Mouse (Mus musculus) mouse trophoblast stem cell (cell line): ENCODE results near the gene Chn2.

ENCODE experiments used
- in situ Hi-C, 2 experiments: fragments of 300-500 bp; cut with MseI, MboI; formaldehyde crosslinking; loops; 2 replicates in 1 of 2; 3 replicates in 1 of 2; pipeline ENCODE4 v1.15.1; 2025

The Chn2 gene

DNA sequence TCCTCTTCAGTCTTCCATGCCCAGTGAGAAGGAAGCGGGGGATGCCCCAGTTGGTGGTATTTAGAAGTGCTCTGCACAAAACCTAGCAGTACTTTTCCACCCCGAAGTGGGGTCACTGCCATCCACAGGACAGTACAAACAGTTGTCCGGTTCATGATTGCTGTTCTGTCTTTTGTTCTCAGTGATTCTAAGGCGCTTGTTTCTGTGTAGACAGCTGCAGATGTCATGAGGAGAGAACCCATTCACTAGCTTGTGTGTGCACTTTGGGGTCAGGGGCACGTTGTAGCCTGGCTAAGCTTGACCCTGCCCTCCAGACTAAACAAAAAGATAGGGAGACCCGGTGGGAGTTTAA, 234.0 kb downstream of the Chn2 start:
- in situ Hi-C loops, result no loop called here

DNA sequence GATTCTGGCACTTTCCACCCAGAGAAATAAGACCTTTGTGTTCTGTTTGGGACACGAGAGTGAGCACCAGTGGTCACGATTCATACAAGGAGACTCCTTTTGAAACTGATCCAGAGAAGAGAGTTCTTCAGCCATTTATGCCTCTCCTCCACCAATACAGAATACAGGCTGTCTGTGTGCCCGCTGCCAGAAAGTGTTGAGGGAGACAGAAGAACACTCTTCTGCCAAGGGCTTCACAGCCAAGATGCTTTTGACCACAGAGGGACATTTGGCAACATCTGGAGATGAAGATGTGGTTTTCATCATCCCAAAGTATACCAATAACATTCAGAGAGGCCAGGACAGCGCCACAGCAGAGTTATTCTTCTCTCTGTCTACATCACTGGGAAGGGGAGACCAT, 237.9 kb downstream of the Chn2 start:
- in situ Hi-C loops, result no loop called here

DNA sequence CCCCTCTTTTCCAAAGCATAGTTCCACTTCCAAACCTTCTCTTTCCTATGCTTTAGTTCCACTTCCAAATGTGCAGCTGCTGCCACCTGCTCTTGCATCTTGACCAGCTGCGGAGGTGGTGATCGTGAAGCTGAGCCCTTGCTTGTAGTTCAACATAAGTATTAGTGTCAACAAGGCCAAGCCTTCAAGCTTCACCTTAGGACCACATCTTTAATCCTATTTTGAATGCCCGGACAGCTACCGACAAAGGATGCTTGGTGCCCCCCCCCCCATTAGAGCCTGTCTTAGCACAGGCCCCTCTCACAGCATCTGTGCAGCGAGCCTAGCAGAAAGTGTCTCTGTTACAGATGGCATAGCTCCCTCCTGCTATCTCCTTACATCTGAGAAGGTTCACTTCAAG, 238.5 kb downstream of the Chn2 start:
- in situ Hi-C loops, result no loop called here

DNA sequence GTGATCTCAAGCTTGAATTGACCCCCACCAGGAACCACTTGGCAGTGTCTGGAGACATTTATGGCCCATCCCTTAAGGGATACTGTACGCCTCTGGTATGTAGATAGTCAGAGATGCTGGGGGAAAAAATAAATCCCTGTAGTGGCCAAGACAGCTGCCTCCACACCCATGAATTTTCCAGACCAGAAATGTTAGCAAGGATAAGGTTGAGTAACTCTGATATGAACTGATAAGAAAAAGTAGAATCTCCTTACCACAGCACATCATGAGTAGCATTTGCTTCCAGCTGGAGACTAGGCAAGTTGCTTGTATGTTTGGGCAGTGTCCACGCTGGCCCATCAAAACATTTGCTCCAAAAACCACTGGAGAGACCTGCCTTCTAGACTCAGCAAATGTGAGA, 239.3 kb downstream of the Chn2 start:
- in situ Hi-C loops, result no loop called here

DNA sequence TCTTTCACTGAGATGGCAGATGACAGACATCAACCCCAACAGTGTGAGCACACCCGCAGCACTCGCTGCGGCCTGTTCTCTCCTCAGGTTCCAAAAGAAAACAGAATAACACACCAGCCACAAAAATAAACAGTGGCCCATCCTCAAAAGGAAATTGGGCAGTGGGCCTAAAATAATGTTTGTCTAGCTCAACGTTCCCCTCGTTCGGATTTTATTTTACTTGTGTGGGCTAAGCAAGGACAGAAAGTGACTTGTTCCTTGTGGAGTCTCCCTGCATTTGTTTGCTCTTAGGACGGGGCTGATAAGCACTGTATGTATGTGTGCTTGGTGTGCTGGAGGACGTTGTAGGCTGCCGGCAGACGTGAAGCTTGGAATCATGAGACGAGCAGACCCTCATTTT, 240.0 kb downstream of the Chn2 start:
- in situ Hi-C loops, result no loop called here

DNA sequence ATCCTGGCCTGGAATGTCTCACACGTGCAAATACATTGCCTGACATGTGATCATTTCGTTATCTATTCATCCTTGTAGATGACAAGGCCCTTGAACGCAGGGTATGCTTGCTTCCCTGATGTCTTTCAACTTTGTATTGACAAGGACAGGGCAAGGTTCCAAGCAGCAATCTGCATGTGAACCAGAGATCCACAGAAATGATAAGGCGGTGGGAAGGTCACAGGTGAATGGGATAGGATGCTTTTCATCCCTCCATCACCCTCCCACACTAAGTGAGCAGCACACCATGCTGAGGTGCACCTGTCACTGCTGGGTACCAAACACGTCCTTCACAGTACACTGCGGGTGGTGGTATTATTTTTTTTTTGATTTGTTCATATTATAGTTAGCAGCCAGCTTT, 240.9 kb downstream of the Chn2 start:
- in situ Hi-C loops, result no loop called here

DNA sequence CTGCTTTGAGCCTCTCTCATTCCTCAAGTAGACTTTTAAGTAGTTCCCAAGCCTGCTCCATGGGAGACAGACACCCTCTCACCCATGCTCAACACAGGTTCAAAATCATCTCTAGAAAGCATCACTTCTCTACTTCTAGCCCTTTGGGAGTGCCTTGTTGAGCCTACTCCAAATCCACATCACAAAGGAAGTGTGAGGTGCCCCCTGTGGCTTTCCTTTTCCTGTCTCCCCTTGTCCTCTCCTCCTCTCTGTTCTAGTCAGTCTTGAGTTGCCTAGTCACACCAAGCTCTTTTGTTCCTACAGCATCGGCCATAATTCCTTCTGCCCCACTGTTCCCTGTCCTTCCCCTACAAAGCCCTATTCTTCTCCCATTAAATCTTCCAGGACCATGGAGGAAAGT, 243.9 kb downstream of the Chn2 start:
- in situ Hi-C loops, result no loop called here

DNA sequence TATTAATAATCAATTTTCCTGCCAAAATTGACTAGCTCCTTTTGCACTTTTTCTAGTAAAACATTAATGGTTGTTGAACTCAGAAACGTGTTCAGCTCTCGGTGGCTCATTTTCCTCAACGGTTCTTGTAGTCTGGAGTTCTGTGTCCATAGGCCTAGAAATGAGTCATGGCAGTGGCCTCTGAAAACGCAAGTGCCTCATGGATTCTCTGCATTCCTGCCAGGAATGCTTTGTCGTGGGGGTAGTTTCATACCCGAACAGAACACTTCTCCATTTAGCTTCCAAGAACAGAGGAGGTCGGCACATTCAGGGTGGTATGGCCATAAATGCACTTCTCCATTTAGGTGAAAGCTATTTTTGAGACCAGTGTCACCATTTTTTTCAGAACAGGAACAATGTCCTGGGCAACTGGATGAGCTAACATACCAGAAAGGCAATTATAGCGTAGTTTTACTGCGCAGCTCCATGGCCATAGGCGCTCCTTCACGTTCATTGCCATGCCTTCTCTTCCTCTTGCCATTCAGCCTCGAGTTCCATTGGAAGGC, 244.9 kb downstream of the Chn2 start:
- in situ Hi-C loops, result no loop called here

DNA sequence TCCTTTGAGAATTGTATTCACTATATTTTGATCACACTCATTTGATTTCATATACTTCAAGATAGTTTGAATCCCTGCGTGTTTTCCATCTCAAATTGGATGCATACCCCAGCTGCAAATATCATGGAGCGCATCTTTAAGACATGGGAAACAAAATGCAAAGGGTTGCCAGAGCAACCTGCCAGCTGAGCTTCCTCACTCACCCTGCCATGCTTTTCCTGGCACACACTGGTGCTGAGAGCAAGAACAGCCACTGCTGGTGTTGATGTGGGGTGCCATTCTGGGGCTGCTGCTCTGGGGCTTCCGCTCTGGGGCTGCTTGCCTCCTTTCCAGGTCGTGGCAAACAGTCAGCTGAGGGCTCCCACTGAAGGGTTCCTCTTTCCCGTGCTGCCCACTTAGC, 247.5 kb downstream of the Chn2 start:
- in situ Hi-C loops, result no loop called here

DNA sequence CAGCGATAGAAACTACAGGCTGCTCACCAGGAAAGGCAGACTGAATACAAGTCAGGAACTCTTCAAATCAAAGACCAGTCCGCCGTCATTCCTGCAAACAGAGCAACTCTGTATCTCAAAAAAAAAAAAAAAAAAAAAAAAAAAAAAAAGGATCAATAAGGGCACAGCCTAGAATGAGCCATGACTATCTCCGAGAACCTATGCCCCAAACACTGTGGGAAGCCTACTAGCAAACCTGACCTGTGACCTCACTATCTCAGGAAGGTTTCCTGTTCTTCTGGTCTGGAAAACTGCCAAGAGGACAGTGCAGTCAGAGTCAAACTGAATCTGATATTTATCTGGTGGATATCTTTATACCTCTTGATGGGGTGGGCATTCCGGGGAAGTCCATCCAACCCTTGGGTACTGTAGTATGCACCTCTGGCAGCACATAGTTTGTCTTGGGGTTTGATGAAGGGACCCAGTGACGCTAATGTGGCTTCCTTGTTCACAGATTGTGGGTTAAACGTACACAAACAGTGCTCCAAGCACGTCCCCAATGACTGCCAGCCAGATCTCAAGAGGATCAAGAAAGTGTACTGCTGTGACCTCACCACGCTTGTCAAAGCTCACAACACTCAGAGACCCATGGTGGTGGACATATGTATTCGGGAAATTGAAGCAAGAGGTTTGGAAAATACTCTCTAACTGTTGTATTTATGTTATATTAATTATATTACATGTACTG, 250.6 kb downstream of the Chn2 start:
- in situ Hi-C loops, result no loop called here

DNA sequence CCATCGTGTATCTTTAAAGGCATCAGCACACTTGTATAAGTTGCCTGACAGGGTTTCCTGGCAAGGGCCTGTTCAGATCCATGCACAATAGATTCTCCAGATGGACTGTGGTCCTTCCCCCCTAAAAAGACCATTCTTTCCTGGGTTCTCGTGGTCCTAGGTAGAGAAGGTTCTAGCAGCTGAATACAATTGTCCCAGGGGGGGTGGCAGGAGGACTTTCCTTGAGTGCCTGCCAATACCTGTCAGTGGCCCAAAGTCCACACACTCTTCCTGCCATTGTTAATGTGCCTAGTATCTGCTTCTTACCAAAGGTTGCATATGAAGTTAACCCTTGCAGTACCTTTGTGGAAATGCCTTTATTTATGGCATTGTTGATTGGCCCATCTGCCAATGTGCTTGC, 257.9 kb downstream of the Chn2 start:
- in situ Hi-C loops, result no loop called here

DNA sequence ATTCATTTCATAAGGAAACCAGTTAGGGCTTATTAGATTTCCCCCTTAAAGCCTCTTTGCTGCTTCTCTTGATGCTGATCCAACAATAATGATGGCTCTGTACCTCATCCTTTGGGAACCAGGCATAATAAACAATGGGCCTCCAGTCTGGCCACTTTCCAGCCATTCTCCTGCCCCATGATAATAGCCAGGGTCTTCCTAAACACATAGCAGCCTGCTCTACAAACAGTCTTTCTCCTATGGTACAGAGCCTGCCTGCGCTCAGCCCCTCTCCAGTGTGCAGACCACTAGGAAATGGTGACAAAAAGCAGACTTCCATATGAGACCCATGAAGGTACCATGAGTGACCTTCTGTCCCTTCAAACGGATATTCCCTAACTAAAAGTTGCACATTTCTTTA, 260.1 kb downstream of the Chn2 start:
- in situ Hi-C loops, result no loop called here

DNA sequence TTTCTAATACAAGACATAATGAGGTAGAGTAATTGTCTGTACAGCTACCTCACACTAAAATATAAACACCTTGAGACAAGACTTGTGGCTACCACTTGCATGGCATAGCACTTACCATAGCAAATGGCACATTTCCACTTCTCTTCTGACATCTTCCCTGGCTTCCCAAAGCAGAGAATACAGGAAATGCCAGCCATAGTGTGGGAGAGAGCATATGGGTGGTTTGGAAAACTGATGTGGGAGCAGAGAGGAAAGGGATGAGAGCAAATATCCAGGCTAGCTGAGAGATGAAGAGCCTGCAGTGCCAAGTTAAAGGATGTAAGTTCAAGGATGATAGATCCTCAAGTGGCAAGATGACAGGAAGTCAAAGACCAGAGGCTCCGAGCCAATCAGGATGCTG, 266.4 kb downstream of the Chn2 start:
- in situ Hi-C loops, result no loop called here

DNA sequence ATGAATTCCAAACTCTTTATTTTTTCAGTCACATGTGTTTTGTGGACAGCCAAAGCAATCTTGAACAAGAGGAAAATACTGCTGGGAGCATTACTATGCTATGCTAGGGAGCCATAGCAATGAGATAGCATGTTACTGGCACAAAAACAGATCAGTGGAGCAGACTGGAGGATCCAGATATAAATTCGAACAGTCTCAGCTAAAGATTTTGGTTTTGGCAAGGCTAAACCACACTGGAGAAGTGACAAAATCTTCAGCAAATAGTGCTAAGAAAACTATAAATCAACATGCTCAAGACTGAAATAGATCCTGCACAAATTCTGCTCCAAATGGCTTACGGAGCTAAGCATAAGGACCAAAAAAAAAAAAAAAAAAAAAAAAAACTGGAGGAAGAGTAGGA, 273.7 kb downstream of the Chn2 start:
- in situ Hi-C loops, result no loop called here

DNA sequence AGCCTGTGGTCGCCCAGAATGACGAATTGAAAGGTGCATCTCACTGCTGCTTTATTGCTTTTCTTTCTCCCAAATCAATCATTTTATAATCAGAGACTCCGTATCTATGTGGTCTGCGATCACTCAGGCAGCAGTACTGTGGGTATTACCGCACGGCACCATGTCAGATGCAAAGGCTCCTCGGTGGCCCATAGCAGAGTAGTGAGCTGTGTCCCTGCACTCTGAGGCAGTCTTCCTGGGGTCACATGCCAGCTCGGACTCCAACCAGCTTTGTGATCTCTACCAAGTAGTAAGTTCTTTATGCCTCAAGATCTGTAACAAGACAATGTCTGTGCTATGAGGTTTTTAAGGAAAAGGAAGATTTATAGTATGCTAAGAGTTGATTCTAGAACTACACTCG, 279.3 kb downstream of the Chn2 start:
- in situ Hi-C loops, result no loop called here

DNA sequence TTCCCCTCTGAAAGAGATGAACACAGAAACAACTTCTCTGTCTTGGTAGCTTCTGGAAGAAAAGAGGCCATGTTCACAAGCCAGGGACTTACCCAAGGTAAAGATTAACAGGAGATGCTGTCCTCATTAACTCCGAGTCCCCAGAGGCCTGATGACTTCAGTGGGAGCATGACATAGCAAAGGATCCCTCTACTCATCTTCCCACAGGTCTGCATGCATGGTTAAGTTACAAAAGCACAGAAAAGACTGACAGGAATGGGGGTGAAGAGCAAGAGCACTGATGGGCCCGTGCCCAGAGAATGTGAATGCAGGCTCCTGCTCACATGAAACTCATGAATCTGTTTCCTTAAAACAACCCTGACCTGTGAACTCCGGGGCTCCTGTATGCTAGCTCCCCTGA, 279.8 kb downstream of the Chn2 start:
- in situ Hi-C loops, result no loop called here

DNA sequence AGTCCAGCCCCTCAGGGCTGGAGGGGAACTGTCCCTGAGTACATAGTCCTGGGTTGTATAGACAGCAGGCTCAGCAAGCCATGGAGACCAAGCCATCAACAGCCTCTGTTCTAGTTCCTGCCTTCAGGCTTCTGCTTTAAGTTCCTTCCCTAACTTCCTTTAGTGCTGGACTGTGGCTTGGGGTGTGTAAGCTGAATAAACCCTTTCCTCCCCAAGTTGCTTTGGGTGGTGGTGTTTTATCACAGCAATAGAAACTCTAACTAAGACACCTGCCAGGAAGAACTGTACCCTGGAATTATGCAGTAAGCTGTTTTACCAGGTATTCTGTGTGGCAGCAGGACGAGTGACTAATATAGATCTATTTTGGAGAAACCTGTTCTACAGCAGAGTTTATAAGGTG, 280.9 kb downstream of the Chn2 start:
- in situ Hi-C loops, result no loop called here

DNA sequence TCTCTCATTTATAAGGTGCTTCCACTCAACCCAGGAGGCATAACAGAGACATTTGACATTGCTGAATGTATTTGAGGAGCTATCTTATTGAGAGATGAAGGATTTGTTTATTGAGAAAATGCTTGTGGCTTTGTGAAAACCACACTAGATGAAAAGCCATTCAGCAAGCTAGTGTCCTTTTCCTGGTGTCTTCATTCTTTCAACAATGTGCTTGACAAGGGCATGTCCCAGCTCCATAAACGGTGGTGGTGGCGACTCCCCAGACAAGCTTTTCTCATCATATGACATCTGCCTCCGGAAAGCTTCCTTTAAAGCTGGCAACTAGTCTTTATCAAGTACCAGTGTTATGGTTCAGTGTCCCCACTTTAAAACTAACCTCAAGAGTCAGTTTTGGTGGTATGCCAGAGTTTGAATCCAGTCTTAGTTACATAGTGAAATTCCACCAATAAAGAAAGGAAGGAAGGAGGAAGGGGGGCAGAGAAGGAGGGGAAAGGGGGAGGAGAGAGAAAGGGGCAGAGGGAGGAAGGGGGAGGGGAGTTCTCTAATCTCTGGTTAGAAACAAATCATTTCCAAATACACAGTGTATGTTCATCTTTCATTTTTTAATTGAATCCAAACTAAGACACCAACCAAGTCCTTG, 286.0 kb downstream of the Chn2 start, which contains the start of gene Prr15:
Gene Prr15, plus strand, starts transcription at position 590 of the 640 bp plus-strand sequence.
- in situ Hi-C loops, result no loop called here

DNA sequence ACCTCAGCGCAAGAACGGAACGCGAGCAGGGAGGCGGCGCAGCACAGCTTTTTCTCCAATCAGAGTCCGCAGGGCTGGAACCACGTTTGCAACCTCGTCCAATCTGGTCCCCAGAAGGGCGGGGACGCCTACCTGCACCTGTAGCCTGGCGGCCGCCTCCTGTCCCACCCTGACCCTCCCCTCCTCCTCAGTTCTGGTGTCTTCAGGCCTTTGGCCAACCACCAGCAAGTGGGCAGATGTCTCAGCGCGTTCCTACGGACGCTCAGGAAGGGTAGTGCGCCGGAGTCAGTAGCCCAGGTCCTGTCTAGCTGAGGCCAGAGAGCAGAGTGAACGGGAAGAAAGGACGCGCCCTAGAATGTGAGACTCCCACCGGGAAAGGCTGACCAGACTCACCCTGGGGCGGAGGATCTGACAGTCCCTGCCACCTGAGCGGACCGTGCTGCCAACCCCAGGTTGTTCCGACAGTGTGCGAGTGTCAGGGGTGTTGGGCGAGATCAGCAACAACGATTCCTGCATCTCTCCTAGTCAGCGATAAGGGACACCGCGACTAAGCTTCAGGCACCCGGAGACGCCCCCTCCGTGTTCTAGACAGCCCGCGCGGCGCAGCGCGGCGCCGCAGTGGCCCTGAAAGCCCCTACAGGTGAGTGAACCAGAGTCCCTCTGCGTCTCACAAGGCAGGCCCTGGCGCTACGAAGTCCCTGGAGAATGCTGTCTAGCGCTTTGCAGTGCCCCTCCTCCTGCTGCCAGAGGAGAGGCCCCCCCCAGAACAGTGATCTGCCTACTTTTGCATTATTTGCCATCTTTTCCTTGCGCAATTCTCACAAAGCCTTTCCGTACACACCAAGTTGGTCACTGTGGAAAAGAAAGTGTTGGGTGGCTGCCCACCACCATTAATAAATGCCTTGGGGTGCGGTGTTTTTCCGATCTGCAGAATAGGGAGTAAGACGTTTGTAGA, 287.6 kb downstream of the Chn2 start:
- in situ Hi-C loops, result no loop called here

DNA sequence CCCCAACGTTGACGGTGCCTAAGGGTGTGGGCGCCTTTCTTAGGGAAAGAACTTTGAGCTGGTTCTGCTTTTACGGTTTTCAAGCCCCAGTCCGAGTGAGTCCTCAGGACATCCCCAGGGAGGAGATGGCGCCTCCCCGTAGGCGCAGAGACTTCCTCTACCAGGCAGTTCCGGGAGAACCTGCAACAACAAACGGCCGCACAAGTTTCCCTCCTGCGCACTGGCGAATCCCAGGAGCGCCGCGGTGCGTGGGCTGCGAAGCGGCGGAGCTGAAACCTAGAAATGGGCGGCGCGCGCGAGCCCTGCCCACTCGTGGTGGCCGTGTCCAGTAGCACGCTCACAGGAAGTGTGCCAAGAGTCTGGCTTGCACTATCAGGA, 288.3 kb downstream of the Chn2 start:
- in situ Hi-C loops, result no loop called here

DNA sequence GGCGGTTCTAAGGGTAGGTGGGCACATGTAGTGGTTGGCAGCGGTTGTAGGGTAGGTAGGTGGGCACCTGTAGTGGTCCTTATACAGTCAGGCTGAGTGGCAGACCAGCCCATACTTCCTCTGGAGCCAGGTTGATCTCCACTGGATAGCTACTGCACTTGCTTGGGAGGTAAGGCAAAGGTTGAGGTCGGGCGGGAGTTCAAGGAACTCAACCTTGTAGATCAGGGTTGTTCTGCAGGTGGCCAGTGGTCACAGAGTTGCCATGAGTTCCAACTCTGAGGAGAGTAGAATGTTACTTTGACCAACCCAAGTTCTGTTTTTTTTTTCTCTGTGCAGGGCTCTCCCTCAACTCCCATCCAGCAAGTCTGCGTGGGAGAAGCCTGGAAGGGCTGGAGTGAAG, 289.4 kb downstream of the Chn2 start:
- in situ Hi-C loops, result no loop called here

DNA sequence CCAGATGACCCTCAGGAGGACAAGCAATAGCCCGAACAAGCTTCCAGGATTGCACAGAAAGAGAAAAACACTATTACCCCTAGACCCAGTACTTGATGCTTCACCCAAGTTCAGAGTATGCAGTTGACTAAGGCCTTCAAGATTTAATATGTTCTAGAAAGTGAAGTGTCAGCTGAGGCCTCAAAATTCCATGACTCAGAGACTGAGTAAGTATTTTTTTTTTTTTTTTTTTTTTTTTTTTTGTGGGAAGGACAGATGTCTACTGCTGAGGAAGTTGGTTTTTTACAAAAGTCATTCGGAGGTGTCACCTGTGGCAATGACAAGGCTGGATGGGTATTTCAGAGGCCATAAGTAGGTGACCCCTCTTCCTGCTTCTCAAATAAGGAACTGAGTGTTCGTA, 290.2 kb downstream of the Chn2 start:
- in situ Hi-C loops, result no loop called here
